Mouse (Mus musculus) adrenal gland, postnatal 4 days (tissue): ENCODE data around the gene Gabarapl2. TPM values are rescaled to one million over a fixed set of nuclear protein-coding genes. Genes with fewer than 3 reads are reported as not detected.
A peak's percentile ranks its signal among the peaks of the same experiment; 100 is the strongest.
"Not testable (repeated sequence)": the region's sequence is repeated elsewhere in the genome, so short reads cannot be mapped to it uniquely, and the experiment has no call there.

Source experiments
- DNase-seq, 2 experiments: peaks; one replicate each; pipeline ENCODE4 v3.0.0; 2021 to 2022; ENCODE audit warnings: low spot score in 2 of 2, mixed read lengths in 2 of 2
- total RNA-seq, 2 experiments: library from RNA; stranded (reverse); gene quantifications; 2 replicates each; pipeline ENCODE4 v1.2.3; 2021

The Gabarapl2 gene
- total RNA-seq, 2 experiments from 2014 or later = 115 to 125 TPM

DNA sequence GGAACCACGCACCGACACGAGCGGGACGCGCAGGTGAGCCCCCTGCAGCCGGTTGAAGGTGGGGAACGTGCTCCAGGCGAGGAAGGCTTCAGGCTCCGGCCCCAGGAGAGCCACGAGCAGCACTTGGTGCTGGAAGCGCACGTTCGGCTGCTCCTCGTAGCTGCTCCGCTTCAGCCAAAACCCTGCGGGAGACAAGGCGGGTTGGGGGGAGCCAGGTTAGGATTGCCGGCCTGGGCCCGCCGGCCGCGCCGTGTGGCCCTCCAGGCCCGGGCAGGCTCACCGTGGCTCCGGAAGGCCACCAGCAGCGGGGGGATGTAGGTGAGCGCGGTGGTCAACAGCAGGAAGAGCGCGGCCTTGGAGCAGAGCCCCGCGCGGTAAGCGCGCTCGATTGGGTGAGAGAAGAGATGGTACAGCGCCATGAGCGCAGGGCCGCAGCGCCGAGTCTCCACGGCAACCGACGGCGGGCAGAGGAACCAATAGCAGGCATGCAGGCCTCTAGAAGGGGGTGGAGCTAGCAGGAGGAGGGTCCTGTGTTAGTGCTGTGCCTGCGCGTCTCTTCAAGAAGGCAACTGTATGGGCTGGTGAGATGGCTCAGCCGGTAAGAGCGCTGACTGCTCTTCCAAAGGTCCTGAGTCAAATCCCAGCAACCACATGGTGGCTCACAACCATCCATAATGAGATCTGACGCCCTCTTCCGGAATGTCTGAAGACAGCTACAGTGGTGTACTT, 7.0 kb upstream of the Gabarapl2 start, which contains the start of gene Tmem231:
Gene Tmem231, minus strand, starts transcription at position 534 of the 729 bp plus-strand sequence.
- DNase-seq = peak; percentile 69 to 71

GRCm38 (mm10) chr8:111934201-111934600, 6.3 kb upstream of the Gabarapl2 start:
- no peak for DNase-seq

DNA sequence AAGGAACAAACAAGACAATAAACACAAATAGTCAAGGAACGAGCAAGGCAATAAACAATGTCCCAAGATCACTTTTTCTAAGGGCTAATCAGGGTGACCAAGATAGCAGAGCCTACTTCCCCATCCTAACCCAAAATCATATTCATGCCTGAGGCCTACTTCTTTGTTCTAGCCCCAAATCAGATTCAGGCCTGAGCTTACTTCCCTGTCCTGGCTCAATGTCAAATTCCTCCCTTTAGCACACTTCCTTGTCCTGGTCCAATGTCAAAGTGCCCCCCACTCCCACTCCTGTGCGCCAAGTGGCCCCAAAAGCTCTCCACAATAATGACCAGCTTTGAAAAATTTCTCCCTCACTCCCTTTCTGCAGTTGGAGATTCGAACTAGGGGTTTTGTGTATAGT, 3.3 kb upstream of the Gabarapl2 start:
- DNase-seq = no peak

DNA sequence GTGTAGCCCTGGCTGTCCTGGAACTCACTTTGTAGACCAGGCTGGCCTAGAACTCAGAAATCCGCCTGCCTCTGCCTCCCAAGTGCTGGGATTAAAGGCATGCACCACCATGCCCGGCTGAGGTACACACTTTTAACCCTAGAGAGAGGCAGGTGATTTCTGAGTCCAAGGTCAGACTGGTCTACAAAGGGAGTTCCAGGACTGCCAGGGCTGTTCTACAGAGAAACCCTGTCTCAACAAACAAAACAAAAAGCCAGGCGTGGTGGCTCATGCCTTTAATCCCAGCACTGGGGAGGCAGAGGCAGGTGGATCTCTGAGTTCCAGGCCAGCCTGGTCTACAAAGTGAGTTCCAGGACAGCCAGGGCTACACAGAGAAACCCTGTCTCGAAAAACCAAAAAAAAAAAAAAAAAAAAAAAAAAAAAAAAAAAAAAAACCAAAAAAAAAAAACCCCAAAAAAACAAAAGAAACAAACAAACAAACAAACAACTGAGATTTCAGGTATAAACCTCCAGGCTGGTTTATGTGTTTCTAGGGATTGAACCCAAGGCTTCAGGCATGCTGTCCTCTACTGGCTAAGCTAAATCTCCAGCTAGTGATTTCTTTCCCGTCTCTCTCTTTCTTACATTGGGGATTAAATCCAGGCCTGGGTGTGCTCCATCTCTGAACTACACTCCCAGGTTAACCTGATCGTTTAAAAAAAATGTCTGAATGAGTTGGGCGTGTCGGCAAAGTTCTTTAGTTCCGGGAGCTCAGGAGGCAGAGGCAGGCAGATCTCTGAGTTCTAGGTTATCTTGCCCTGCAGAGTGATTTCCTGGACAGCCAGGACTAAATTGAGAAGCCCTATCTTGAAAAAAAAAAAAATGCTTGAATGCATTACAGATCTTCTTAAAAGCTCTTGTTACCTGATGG, 2.2 kb upstream of the Gabarapl2 start:
- not testable (repeated sequence) for DNase-seq

DNA sequence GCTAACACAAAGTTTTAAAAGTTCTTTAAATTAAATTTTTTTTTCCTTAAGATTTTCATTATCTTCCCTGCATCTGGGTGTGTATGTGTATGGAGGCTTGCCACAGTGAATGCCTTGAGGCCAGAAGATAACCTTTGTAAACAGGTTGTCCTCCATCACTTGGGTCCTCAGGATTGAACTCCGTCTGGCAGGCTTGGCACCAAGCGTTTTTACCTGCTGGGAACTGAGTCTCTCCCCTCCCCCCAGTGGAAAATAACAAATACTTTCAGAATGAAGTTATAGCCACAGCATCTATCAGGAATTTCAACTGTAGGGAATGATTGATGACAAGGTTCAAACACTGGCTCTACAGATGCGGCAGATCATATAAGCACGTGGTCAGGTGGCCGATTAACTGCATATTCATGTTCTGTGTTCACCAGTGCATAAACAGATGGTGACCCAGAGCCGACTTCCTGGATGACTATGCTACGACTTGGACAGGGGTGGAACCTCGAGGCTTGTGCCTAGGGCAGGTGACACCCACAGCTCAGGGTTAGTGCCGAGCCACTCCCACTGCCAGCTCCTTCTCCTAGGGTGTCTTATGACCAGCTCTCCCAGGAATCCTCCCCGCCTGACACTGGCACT, 874 bp upstream of the Gabarapl2 start:
- no peak for DNase-seq

- peak; percentile 17 to 28 for DNase-seq
Observed at GRCm38 (mm10) chr8:111941101-111941454, 575 bp downstream of the Gabarapl2 start.

GRCm38 (mm10) chr8:111943544-111943943, 3.0 kb downstream of the Gabarapl2 start:
- no peak for DNase-seq

- no peak for DNase-seq
Observed at GRCm38 (mm10) chr8:111947144-111947543, 6.6 kb downstream of the Gabarapl2 start.

DNA sequence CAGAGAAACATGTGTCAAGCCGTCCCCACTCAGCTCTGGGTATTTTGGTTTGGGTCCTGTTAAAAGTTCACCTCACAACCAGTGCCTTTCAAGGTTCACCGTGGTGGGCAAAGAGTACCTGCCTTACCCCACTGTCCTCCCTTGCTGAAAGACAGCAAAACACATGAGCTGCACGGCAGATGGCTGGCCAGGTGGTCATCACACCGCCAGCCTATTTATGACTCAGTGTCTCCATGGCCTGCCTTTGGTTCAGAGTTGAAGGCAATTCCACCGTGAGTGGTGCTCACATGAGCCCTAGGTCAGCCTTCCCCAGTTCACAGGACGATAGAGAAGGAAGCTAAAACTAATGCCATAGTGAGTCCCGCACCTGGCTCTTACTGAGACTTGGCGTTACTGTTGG, 7.5 kb downstream of the Gabarapl2 start:
- DNase-seq = no peak

- no peak for DNase-seq
Observed at GRCm38 (mm10) chr8:111950846-111951245, 10.3 kb downstream of the Gabarapl2 start.

GRCm38 (mm10) chr8:111951317-111951716, 10.8 kb downstream of the Gabarapl2 start:
- DNase-seq = no peak

GRCm38 (mm10) chr8:111951936-111952335, 11.4 kb downstream of the Gabarapl2 start:
- DNase-seq = no peak

DNA sequence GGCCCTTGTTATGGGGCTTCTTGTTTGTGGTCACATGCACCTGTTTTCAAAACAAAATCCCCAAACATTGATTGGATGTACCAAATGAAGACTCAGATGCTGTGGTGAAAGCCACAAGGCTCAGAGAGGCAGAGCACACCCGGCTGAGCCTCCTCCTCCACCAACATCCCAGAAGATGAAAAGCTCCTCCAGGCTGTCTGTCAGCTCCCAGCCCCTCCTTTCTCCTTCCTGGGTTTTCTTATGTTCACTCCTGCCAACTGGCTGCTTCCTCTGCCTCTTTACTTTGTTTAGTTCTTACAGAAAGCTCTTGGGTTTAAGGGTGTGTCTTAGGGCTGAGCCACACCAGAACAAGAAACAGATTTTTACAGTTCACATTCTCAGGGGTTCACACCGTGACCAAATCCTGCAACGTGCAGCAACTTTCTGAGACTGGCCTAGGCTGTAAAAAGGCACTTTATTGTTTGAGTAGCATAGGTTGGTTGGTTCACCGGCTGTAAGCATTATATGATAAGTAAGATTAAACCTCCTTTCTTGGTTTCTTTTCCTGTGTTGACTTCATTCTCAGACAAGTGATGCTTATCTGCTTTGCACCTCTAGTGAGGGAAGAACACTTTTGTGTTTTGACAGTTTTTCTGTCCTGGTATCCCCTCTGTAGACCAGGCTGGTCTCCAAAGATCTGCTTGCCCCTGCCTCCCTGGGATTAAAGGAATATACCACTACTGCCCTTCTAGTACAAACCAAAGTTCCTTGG, 14.5 kb downstream of the Gabarapl2 start:
- no peak for DNase-seq

GRCm38 (mm10) chr8:111955879-111956278, 15.4 kb downstream of the Gabarapl2 start:
- no peak for DNase-seq

GRCm38 (mm10) chr8:111957231-111957630, 16.7 kb downstream of the Gabarapl2 start:
- DNase-seq = no peak

- DNase-seq = no peak
Observed at GRCm38 (mm10) chr8:111960591-111961321, 20.3 kb downstream of the Gabarapl2 start.

GRCm38 (mm10) chr8:111961330-111961729, 20.8 kb downstream of the Gabarapl2 start:
- no peak for DNase-seq

DNA sequence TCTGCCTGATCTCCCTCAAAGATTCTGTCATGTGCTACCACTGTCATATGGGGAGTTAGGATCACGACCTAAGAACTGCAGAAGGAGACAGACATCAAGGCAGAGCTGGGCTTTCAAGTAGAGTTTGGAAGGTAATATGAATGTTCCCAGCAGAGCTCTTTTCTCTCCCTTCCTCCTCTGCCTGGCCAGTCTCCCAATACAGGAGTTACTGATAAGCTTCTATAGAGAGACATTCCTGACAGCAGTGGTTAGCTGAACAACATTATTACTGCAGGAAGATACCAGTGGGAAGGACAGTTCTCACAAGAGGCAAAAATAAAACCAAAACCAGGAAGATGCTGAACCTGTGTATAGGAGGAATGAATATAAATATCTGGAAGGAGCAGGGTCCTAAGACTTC, 22.1 kb downstream of the Gabarapl2 start:
- no peak for DNase-seq

- no peak for DNase-seq
Observed at GRCm38 (mm10) chr8:111963091-111963490, 22.6 kb downstream of the Gabarapl2 start.

DNA sequence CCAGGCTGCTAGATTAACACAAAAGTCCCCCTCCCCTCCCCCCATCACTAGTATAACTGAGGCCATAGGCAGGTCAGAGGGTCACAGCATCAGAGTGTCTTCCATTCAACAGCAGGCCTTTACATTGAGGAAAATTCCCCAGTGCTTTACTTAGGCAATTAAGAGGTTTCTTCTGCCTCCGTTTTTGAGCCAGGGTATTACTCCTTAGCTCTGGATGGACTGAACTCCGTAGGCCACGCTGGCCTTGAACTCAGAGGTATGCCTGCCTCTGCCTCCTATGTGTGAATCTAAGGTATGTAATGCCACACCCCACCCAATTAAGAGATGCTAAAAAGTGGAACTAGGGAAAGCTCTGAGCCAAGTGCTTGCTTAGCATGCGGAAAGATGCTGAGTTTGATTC, 23.0 kb downstream of the Gabarapl2 start:
- DNase-seq = no peak
